Mouse (Mus musculus): ENCODE measurements around the gene Ttll11.

Gene Ttll11

DNA sequence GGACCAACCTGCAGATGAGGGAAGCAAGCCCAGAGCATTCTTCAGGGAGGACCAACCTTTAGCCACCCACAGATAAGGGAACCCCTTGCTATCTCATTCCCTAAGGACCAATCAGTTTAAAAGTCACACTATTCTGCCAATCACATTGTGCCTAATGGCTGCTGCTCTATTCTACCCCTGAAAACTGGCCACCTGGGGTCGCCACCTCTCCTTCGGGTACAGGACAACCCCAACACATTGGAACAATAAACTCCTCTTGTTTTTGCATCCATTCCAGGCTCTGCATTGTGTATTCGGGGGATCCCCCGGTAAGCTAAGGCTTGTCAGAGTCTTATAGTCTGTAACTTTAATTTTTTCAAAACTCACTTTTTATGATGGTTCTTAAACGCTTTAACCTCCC is 218.3 kb downstream of the Ttll11 start:
- DNase-seq = no peak

DNA sequence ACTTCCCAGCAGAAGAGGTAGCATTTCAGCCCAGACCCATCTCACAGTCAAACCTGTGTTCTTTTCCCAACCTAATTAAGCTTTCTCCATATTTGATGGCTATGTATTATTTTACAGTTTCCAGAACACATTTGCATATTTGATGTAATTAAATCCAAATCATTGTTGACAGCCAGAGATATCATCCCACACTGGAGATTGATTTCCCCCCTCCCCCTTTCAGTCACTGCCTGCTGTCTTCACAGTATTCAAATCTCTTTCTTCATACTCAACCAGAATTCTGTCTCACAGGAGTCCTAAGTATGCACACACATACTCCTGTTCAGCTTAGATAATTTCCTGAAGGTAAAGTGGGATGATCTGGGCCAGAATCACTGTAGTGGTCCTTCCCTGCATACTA is 218.8 kb downstream of the Ttll11 start:
- DNase-seq = no peak

DNA sequence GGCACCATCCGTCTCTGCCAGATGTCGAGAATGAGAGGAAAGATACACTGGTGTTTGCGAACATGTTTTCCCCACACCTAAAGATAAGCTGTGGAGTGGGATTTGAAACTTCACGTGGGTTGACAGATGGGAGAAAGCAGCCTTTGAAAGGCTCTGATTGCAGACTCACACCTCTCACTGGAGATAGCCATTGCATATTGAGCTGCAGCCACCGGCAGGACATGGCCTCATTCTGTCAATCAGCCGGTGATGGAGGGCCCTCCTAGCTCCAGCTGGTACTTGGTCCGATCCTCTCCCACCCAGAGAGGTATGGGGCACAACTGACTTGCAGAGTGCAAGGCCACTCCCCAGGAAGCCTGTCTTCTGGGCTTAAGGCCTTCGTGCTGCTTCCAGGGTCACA is 219.4 kb downstream of the Ttll11 start:
- no peak for DNase-seq

DNA sequence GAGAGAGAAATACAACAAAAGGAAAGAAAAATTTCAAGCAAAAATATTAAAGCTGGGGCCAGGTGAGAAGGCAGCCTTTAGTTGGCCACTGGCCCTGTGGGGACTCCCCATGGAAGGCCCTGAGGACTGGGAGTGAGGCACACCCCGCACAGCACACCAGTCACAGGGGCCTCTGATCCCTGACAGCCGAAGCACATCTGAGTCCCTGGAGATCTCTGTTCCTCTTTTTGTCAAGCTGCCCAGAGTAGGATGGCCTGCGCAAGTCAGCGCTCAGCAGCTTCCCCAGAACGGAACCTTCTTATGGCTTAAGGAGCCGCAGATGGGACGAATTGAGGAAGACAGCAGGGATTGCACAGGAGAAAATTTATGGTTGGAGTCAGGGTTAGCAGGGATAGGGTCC is 223.2 kb downstream of the Ttll11 start:
- peak; percentile 10 for DNase-seq

DNA sequence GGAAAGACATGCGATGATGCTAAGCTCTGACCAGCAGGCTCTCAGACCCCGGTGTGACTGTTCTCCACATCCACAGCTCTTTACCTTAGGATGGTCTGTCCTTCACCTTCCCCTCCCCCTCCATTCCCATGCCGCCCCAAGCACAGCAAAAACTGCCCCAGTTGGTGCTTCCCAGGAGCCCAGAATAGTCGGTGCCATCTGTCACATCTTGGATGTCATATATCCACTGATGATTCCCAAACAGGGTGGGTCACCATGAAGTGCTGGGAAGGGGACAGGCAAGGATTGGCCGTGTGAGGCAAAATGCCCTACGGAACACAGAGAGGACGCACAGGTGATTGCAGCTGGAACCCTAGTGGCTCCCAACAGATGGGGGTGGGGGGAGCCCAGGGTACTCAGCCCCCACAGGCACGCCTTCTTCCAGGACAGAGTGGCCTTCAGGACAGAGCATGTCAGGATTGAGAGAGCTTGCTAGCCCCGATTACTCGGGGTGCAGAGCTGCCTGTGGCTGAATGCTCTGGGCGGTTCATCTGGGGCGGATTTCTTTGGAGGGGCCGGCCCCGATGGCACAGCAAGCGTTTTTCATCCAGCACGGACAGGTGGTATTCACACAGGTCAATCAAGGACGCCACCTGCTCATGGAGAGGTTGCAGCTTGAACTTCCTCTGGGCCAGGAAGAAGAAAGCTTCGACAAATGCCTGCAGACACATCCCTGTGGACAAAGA is 227.8 kb downstream of the Ttll11 start:
- no peak for DNase-seq

DNA sequence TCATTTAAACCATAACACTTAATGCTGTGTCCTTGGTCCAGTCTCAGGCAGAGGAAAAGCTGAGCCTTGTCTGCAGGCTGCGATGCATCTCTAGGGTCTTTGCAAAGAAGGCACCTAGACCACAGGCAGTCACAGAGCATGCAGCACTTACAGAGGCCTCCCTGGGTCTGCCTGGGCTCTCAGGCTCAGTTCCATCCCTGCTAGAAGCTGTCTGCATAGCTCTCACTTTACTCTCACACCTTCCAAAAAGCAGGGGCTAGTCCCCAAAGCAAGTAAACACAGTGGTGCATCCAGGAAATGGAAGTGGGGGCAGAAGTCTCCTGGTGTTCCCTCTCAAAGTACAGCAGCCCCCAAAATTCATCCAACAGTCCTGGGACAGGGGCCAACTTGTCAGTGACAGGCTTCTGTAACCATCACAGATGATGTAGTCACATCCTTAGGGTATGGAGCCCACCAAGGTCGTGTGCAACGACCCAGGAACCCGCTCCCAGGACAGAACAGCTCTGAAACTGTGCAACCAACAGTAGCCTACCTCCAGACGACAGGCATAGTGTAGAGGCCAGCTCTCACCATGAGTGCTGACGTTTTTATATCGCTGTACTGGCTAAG is 229.1 kb downstream of the Ttll11 start:
- DNase-seq = no peak

DNA sequence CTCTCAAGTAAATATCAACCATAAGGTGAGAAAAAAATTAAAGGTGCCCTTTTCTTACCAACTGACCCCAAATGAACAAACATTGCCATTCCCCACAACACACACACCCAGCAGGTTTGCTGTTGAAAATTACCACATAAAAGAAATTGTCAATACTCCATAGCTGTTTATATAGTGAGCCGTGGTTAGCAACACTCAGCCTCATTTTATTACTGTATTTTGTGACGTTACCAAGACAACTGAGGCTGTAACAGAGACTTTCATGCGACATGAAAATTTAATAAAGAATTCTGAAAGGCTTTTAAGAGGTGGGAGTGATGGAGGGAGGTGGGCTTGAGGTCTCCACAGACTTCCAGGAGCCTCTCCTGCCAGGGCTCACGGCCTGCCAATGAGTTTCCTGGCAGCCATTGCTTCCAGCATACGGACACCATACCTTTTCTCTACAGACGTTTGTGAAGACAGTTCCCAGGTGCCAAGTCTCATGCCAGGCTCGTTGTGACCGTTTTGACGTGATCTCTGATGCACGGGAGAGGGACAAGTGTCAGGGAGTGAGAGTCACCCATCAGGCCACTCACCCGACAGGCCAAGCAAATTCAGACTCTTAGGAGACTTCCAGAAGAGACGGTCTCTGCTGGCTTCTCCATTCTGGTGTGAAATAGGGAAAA is 232.2 kb downstream of the Ttll11 start:
- no peak for DNase-seq

DNA sequence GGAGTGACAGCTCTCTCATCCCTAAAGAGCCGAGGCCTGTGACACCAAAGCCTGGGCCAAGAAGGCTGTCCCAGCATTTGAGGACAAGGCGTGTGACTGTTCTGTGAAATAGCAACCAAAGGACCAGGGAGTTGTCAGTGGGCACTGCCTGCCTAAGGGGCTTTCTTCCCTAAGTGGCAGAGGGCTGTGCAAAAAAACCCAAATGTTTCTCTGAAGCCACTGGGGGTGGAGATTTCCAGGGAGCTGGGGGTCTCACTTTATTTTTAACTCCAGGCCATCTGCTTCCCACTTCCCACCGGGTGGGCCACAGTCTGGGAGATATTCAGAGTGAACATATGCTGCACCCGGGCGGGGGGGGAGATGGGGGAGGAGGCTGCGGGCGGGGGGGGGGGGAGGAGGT is 233.1 kb downstream of the Ttll11 start:
- no peak for DNase-seq

DNA sequence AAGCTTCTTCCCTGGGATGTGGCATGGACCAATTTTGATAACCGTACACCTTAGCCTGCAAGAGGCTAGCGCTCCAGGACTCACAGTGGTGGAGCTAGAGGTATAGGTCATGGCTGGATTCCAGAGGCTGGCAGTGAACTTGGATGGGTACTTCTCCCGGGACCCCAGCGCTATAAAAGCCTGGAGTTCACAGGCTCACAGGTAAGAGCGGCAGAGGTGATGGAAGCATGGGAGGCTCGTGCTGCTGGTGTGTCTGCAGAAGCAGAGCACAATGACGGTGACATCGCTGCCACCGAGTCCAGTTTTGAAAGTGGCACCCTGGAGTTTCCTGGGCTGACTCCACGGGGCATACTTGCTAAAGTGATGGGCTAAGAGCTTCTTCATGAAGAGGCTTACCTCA is 233.8 kb downstream of the Ttll11 start:
- no peak for DNase-seq

DNA sequence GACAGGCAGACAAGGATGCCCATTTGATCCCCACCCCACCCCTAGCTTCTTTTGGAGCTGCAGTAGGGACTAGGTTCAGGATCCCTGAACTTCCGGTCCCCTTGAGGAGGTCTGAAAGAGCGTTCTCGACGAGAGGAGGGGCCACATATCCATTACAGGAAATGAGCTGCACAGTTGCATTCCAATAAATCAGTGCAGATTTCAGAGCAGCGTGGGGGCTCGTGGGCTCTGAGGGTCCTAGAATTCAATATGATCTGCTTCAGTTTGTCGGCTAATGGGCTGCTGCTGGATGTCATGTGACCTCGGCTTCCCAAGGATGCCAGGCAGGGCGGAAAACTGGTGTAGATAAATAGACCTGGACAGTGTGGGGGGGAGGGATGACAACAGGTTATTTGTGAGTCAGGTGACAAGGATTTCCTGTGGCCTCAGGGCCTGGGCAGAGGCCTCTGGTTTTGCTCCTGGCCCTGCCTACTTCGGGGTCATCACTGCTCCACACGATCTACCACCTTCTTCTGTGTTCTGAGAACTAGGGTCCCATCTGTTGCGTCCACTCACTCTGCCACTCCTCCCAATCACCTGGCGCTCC is 240.0 kb downstream of the Ttll11 start:
- peak; percentile 28 for DNase-seq

DNA sequence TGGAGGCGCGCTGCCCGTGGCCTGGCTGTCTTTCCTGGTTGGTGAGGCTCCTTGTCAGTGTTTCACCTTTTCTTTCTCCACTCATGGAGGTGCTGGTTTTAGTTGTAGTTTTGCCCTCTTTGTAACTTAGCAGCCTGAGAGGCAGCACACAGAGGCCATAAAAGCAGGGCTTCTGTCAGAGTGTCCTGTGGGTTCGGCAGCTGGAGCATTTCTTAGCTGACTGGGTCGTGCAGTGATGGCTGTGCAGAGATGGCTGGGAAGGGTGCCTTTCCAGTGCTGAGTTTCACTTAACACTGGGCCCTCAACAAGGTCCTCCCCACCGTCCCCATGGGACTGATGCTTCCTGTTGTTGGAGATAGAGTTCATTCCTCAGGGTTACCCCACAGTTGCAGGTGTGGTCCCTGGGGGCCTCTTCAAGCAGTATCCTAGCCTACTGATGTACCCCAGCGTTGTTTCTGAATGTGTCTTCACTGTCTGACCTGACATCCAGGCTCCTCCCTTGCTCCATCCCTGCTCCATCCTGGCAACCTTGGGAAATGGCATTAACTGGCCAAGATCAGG is 242.2 kb downstream of the Ttll11 start:
- DNase-seq = peak; percentile 28

DNA sequence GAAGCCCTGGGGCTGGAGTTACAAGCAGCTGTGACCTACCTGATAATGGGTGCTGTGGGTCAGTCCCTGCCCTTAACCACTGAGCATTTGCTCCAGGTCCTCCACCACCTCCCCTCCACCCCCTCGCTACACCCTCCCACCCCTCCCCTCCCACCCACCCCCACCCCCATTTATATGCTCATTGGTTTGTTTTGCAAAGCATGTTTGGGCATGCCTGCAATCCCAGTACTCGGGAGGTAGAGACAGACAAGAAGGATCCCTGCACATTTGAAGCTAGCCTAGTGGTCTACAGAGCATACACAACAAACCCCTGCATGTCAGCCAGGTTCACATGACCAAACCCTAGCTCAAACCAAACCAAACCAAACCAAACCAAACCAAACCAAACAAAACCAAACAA is 243.7 kb downstream of the Ttll11 start:
- no peak for DNase-seq

DNA sequence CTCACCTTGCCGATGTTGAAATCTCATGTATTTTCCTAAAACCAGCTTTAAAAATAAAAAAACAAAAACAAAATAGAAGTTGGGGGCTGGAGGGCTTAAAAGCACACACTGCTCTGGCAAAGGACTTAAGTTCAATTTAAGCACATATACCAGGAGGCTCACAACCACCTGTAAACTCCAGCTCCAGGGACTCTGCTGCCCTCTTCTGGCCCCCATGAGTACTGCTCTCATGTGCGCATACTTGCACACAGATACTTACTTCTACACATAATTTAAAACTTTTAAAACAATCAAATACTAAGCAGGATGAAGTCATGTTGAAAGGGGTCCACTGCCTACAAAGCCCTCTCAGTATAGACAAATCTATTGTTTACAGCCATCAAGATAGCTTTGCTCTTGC is 244.7 kb downstream of the Ttll11 start:
- no peak for DNase-seq

DNA sequence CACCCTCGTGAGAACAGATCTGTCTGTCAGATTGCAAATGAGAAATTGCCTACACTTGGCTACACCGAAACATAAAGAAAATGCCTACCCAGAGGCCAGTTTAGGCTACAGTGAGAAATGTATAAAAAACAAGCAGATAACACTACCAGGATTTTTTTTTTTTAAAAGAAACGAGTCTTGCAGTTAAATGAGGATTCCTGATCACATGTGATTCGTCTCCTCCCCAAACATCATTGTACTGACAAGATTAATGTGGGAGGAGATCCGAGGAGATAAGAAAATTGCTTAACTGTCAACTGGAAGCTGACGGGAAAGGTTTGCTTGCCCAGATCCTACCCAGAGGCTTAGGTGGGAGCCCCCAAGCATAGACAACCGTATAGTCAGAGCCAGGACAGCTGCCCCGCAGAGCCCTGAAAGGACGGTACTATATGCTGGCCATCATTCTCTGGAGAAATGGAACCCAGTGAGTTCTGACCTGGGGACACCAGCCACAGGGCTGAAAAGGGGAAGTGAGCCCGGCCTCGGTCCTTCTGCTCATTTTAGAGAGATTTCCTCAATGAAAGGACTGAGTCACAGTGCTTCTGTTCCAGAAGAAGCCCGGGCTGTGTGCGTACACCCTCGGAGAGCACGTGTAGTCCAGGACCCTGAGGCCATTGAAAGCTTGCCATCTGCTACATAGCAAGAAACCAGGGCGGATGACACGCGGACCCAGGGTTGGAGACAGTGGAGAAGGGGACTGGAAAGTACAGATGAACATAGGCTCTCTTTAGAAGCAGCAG is 247.9 kb downstream of the Ttll11 start:
- no peak for DNase-seq

DNA sequence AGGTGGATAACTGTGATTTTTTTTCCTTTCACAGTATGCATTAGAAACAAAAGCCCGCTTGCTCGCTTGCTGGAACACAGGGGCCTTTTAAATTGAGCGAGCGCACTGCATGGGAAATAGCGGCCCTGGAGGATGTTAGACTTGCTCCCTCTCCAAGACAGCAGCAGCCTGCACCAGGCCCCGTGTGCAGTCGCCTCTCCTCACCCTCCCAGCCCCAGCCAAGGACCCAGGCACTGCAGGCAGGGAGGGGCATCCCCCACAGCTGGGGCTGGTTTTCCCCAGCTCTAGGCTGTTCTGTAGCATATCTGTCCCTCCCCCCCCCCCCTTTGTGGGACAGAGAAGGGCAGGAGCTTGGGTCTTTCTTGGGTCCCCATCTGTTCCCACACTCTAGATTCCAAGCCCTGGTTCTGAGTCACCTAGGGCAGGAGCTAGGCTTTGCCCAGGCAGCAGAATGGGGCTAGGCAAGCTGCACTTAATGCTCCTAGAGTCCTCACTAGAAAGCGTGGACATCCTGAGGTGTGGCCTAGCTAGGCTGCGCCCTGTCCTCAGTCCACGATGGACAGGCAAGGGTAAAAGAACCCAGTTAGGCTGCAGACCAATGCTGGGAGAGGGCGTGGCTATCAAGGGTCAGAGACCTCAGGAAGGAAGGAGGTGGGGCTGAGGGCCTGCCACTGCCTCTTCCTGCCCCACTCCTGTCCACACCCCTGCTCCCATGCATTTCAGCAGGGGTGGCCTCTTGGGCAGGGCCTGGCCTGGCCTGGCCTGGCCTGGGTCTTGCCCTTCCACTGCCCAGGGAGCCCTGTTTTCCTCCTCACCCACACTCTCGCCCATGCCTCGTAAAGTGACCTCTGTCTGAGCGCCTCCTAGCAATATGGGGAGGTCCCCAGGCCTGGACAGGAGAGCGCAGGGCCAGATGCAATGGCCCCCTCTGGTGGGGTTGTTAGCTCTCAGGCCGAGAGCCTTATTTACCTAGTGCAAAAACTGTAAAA is 250.3 kb downstream of the Ttll11 start:
- peak; percentile 84 for DNase-seq

DNA sequence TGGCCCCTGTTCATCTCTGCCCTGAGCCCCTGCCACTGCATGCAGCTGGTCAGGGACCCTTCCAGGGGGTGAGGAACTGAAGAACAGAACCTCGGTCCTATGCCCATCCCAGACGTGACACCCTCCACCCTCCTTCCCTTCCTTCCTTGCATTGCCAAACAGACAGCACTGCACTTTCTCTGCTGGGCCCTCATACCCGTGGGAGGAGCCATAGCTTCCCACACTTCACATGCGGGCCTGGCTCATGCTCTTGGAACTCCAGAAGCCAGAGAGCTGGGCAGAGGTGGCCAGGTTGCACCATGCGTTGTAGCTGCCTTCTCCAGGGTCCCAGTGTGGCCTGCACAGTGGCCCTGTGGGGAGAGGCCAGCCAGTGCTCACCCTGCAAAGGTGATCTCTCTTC is 251.1 kb downstream of the Ttll11 start:
- no peak for DNase-seq

DNA sequence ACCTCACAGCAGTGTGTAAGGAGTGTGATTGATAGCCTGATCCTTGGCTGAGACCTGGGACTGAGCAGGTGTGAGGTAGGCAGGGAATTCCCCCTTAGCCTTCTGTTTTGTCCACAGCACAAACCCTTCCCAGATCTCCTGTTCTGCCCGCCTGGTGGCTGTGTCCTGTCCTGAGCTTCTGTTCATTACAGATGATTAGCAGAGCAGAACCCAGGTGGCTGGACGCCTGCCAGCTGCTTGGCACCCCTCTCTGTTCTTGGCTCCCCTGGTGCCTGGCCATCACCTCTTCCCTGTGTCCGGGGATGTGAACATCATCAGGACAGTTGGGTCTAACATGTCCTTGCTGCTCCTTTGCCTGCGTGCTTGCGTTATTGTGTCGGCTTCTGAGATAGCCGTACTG is 256.0 kb downstream of the Ttll11 start:
- DNase-seq = peak; percentile 38

DNA sequence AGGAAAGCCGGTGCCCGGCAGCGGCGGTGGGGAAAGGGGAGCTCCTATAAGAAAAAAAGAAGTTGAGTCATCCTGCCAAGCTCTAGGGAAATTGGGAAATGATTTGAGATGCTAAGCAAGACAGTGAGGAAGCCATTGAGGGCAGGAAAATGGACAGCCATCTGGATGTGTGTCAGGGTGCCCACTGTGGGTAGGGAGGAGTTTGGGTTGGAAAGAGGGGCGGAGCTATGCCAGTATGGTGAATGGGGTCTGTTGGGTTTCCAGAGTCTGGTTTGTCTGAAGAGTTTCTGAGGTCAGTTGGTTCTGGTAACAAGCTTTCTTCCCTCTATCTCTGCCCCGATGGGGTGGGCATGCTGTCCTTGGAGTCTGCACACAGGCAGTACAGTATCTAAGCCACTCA is 256.4 kb downstream of the Ttll11 start:
- DNase-seq = no peak

DNA sequence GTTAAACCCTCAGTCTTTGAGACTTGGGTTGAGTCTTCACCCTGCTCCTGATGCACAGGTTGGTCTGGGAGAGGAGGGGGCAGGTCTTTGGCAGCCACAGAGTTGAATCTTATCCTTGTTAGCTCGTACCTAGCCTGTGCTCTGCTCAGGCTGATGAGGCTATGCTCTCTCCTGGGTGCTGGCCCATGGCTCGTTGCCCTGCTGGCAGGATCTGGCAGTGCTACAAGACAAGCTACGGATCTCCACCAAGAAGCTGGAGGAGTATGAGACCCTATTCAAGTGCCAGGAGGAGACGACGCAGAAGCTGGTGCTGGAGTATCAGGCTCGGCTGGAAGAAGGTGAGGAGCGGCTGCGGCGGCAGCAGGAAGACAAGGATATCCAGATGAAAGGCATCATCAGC is 256.9 kb downstream of the Ttll11 start:
- no peak for DNase-seq

DNA sequence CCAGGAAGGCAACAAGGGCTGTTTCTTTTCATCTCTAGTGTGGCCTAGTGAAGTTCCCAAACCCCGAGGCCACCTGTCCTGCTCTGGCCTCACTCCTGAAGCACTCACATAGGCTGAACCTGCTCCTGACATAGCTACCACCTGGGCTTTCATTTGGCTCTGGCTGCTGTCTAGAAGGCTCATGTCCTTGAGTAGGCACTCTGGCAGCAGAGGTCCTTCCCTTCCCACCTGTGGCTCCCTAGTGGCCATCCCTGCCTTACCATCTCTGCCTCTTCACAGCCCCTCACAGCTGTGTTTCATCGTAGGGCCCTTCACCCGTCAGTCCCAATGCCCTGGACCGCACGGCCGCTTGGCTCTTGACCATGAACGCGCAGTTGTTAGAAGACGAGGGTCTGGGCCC is 258.8 kb downstream of the Ttll11 start:
- no peak for DNase-seq

DNA sequence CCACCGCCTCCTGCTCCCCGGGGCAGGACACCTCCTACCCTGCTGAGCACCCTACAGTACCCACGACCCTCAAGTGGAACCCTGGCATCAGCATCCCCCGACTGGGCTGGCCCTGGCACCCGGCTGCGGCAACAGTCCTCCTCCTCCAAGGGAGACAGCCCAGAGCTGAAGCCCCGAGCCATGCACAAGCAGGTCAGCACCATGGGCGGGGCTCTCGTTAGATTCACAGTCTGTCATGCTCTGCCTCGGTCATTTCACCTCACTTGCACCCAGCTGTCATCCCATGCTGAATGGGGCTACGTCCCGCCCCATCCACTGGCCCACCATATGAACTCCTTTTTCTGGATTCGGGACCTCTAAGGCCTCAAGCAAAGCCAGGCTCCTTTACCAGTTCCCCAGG is 259.2 kb downstream of the Ttll11 start:
- DNase-seq = no peak

DNA sequence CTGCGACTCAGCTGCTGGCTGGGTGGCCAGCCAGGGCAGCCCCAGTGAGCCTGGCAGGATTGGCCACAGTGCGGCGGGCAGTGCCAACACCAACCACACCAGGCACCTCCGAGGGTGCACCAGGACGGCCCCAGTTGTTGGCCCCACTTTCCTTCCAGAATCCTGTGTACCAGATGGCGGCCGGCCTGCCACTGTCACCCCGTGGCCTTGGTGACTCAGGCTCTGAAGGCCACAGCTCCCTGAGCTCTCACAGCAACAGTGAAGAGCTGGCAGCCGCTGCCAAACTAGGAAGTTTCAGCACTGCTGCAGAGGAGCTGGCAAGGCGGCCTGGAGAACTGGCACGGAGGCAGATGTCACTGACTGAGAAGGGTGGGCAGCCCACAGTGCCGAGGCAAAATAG is 259.6 kb downstream of the Ttll11 start:
- no peak for DNase-seq

Data from kidney, postnatal 14 days (tissue).